Mouse (Mus musculus): ENCODE data around the gene Nectin2. TPM values are rescaled to one million over a fixed set of nuclear protein-coding genes. Genes with fewer than 3 reads are reported as not detected.

Gene Nectin2
- total RNA-seq, 1 experiment from 2014 or later = 0.23 TPM

DNA sequence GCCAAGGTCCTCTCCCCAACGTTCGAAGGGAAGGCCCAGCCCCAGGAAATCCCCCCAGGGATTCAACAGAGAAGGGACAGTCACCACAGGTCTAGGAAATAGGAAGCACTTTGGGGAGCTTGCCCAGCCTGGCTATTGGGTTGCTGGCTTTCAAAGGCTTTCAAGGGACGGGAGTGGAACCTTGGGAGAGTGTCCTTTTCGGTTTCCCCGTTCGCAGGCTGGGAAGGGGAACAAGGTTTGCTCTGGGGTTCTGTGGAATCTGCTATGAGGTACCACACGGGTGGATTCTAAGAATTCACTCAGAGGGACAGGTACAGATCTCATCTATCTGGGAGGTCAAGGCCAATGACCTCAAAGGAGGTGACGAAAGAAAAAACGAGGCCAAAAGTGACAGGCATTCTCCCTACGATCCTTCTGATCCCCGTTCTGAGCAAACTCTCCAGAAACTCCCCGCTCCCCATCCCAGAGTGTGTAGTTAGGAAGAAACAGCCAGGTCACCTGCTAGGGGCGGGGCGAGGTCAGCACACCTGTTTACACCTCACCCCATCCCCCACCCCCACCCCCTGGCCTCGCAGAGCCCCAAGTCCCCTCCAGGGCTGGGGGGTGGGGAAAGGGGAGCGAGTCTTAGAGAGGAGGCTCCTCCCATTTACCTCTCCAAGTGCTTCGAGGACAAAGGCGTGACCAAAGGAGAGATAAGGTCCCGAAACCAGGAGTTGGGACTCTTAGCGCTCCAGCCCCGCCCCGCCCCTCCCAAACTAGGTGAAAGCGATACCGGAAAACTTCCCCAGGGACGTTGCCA is 2.7 kb downstream of the Nectin2 start:
- no peak; the same call in 1 of the 2 replicates for ATAC-seq (ENCODE audit: extremely low read depth, insufficient number of reproducible peaks, low FRiP score, poor library complexity, severe bottlenecking)

DNA sequence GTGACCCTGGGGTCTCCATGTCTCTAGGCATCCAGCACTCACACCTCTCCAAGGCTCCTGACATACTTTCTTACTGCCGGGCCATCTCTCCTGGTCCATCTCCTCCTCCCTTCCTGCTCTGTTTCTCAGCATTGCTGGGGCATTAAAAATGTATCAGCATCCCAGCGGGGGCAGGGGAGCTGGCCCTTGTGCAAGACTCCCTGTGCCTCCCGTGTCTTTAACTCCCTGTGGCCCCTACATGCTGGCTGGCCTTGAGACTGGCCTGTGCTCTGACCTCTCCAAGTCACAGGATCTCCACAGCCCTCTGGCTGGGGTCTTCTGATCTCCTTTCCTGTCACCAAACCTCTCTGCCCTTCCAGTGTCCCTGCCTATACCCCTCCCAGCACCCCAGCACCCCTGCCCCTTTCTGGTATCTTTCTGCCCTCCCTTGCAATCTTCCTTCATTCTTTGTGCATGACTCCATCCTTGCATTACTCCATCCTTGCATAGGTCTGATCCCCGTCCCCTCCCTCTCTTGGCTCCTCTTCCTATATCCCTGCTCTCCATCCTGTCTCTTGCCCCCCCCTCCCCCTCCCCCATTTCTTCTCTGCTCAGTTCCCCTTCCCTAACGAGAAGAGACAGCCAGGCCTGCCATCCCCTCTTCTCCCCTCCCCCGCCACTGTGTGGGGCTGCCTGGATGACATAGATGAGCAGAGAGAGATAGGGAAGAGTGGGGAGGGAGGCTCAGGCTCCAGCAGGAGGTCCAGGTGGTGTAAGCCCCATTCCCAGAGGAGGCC is 3.7 kb downstream of the Nectin2 start:
- ATAC-seq (ENCODE audit: extremely low read depth, insufficient number of reproducible peaks, low FRiP score, poor library complexity, severe bottlenecking) = no peak

DNA sequence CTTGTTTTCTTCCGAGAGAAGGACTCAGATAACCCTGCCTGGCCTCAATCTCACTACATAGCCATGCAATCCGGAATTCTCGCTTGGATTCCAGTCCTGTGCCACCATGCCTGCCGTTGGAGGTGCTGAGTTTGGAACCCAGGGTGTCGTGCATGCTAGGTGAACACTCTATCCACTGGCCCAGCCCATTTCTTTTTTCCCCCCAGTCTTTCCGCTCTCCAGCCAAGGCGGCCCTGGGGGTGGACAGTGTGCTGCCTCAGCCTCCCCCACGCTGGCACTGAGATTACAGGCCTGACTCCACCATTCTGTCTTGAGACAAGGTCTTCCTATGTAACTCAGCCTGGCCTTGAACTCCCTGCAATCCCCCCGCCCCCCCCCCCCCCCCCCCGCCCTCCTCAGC is 4.3 kb downstream of the Nectin2 start:
- no peak for ATAC-seq (ENCODE audit: extremely low read depth, insufficient number of reproducible peaks, low FRiP score, poor library complexity, severe bottlenecking)

DNA sequence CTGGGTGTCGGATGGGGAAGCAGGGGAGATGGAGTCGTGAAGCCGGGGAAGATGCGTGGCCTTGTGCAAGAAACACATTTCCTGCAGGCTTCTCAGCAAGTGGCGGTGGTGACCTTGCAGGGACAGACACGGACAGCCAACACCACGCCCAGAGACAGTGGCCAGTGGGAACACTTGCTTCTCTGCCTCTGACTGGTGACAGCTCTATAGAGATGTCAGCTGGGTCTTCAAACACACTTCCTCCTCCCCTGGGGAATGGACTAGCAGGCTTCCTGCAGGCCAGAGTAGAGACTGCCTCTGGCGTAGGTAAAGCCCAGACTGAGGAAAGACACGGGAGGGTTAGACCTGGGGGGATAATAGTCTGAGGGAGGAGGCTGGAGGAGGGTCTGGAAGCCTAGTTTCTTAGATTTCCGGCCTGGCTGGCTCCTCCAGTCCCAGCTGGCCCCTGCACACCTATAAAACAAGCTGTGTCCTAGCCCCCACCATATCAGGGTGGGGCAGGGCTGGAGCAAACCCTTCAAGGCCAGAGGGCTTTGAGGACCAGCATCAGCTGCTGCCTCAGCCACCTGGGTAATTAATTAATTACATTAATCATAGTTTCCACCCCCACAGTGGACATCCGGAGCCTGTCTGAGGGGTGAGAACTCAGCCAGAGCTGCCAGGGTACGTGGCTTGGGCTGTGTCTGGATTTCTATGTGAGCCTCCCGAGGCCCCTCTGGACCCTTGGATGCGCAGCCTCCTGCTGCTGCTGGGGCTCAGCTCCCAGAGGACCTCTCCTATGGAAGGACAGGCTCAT is 5.5 kb downstream of the Nectin2 start:
- no peak for ATAC-seq (ENCODE audit: extremely low read depth, insufficient number of reproducible peaks, low FRiP score, poor library complexity, severe bottlenecking)

DNA sequence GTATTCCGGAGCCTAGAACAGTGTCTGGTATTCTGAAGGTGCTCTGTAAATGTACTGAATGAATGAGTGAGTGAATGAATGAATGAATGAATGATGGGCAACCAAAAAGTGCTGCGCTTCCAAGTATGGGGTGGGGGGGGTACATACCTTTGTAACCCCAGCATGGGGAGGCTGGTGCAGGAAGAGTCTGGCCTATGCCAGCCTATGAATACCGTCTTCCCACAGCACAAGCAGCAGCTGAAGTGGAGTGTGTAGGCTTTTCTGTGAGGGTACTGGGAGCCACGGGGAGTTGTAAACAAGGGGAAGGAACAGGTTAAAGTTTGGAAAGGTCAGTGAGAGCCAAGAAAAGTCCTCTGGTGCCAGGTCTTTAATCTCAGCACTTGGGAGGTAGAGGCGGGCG is 6.5 kb downstream of the Nectin2 start:
- no peak for ATAC-seq (ENCODE audit: extremely low read depth, insufficient number of reproducible peaks, low FRiP score, poor library complexity, severe bottlenecking)

DNA sequence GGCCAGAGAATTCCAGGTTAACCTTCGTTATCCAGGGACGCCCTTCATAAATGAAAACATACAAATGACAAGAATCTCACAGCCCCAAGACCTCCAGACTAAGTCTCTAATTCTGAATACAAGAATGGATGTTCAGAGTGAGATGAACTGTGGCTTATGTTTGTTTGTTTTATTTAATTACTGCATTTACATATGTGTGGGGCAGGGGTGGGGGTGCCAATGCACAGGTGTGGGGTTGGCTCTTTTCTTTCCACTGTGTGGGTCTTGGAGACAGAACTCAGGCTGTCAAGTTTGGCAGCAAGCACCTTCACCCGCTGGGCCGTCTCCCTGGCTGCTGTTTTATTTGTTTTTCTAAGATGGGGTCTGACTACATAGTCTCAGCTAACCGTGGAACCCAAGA is 7.8 kb downstream of the Nectin2 start:
- no peak for ATAC-seq (ENCODE audit: extremely low read depth, insufficient number of reproducible peaks, low FRiP score, poor library complexity, severe bottlenecking)

DNA sequence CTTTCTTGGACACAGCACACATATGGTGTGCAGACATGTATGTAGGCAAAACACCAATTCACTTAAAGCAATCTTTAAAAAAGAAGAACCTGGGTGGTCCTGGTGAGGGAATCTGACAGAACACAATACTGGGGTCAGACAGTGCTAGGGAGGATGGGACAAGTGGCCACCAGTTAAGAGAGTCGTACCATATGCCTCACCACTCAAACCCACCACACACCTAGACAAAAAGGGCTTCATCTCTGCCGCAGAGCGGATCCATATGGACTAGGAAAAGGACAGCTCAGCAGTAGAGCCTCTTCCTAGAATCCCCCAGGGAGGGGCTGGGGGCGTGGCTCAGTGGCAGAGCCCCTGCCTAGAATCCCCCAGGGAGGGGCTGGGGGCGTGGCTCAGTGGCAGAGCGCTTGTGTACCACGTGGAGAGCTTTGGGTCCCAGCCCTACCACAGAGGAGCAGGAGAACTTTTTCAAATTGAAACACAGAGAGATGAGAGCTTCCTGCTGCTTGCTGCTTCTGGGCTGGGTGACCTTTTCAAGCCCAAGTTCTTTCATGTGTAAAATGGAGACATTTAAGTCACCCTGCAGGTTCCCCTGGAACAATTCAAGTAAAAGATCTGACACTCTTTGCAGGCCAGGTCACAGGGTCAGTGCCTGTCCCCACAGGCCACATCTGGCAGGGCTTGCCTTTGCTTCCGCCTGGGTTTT is 8.8 kb downstream of the Nectin2 start:
- ATAC-seq (ENCODE audit: extremely low read depth, insufficient number of reproducible peaks, low FRiP score, poor library complexity, severe bottlenecking) = no peak

DNA sequence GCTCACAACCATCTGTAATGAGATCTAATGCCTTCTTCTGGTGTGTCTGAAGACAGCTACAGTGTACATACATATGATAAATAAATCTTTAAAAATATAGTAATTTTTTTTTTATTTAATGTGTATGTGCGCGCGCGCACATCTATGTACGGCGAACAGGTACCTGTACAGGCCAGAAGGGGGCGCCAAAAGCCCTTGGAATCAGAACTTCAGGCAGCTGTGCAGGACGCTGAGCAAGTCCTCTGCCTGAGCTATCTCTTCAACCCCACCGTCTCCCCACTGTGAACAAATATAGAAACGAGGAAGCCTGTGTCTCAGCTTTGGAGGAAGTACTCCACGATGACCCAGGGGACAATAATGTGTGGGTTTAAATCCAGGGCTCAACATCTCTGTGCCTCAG is 10.0 kb downstream of the Nectin2 start:
- no peak for ATAC-seq (ENCODE audit: extremely low read depth, insufficient number of reproducible peaks, low FRiP score, poor library complexity, severe bottlenecking)

DNA sequence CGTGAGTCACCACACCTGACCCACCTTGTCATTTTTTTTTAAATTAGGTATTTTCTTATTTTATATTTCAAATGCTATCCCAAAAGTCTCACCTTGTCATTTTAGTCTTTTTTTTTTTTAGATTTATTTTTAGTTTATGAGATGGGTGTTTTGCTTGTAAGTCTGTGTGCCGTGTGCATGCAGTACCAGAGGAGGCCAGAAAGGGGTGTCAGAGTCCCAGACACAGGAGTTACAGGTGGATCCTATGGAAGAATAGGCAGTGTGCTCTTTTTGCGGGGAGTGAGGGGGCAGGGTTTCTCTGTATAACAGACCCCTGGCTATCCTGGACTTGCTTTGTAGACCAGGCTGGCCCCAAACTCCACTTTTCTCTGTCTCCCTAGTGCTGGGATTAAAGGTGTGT is 11.5 kb downstream of the Nectin2 start:
- ATAC-seq (ENCODE audit: extremely low read depth, insufficient number of reproducible peaks, low FRiP score, poor library complexity, severe bottlenecking) = no peak

DNA sequence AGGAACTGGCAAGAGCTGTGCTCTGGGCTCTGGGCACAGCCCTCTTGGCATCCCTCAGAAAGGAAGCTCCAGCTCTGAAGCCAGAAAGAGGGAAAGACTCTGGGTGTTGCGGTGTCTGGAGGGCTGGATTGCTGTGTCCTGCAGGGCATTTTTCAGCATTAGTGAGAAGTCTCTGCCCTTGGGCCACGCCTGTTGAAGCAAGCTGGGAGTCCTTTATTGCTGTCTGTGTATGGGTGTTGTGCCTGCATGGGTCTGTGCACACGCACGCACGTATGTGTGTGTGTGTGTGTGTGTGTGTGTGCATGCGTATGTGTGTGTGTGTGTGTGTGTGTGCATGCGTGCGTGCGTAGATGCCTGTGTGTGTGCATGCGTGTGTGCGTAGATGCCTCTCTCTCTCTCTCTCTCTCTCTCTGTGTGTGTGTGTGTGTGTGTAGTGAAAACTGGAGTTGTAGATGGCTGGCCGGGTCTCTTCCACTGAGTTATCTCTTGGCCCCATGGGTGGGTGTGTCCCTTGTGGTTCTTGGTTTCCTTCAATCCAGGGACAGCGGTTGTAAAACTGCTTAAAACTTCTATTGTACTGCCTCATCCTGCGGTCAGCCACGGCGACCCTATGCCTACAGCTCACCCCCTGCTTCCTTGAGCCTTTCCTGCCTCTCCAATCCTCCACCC is 13.8 kb downstream of the Nectin2 start:
- no peak for ATAC-seq (ENCODE audit: extremely low read depth, insufficient number of reproducible peaks, low FRiP score, poor library complexity, severe bottlenecking)

DNA sequence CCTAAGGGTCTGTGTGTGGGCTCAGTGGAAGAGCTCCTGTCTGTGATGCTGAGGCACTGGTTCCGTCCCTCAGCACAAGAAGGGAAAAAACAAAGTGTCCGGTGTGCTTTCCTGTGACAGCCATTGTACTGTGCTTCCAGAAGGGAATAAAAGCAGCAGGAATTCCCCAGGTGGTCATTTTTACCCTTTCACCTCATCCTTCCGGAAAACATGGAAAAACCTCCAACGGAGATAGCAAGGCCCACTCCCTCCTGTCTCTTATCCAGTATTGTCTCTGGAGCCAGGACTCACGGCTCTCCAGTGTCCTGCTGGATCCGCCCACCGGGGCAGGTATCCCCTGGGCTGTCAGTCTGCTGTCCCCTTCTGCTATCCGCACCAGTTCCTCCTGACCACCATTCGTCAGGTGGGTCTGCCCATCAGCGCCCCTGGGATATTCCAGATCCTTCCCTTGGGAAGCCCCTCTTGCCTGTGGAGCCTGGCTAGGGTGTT is 16.1 kb downstream of the Nectin2 start:
- ATAC-seq (ENCODE audit: extremely low read depth, insufficient number of reproducible peaks, low FRiP score, poor library complexity, severe bottlenecking) = no peak

DNA sequence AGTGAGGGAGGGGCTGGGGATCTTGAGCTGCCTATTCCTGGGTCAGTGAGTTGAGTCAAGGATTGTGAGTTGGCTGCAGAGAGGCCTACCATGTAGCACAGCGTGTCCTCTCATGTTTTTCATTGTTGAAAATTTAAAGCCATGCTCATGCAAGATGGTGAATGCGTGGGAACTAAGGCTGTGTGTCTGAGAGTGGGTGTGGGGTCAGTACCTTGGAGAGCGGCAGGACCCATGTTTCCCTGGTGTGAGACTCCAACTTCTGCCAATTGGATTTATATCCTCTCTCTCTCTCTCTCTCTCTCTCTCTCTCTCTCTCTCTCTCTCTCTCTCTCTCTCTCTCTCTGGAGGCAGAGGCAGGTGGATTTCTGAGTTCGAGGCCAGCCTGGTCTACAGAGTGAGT is 23.7 kb downstream of the Nectin2 start:
- ATAC-seq (ENCODE audit: extremely low read depth, insufficient number of reproducible peaks, low FRiP score, poor library complexity, severe bottlenecking) = no peak

DNA sequence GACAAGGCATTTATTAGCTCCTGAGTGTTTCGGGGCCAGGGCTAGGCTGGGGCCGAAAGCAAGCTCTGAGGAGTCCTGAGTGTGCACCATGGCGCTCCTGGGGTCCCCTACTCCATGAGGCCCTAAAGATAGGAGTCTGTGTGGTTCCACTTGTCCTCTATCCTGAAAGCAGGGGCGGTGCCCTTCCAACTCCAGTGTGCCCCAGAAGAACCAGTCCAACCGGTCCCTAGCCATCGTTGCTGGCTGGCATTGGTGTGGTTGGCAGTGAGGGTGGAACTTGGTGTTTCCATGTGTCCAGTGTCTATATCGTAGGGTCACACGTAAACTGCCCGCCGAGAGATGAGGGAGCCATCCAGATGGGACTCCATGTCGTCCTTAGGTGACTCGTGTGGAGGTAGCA is 26.1 kb downstream of the Nectin2 start:
- no peak for ATAC-seq (ENCODE audit: extremely low read depth, insufficient number of reproducible peaks, low FRiP score, poor library complexity, severe bottlenecking)

DNA sequence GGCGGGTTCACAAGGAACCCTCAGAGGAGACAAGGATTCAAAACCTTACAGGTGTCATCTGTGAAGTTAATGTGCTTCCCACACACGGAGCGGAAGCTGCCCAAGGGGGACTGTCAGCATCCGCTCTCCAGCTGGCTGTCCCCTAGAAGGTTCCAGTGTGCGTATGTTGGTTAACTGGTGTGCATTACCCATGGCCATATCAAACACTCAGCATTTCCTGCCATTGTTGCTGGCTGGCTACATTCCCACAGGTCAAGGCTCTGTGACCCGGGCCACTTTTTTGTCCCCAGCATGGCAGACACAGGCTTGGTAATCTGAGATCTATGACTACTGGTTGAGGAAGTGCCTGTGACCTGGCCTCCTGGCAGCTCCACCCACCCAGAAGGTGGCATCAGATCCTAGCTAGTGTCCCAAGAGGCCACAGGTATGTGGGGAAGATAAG is 27.5 kb downstream of the Nectin2 start:
- no peak for ATAC-seq (ENCODE audit: extremely low read depth, insufficient number of reproducible peaks, low FRiP score, poor library complexity, severe bottlenecking)

DNA sequence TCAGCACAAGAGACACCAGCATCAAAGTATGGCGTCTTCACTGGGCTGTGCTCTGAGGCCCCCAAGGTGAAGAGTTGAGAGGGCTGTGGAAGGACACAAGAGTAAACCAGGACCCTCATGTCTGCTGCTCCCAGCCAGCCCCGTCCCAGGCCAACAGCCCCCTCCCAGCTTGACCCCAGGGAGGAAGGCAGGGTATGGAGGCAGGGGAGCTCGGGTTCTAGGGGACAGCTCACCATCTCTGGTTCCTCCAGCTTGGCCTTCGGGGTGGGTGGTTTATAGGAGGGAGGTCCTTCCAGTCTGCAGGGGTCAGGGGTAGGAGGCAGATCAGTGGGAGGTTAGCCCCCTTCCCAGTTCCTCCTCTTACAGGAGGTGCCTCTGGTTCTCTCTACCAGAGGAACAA is 31.1 kb downstream of the Nectin2 start:
- ATAC-seq (ENCODE audit: extremely low read depth, insufficient number of reproducible peaks, low FRiP score, poor library complexity, severe bottlenecking) = no peak

DNA sequence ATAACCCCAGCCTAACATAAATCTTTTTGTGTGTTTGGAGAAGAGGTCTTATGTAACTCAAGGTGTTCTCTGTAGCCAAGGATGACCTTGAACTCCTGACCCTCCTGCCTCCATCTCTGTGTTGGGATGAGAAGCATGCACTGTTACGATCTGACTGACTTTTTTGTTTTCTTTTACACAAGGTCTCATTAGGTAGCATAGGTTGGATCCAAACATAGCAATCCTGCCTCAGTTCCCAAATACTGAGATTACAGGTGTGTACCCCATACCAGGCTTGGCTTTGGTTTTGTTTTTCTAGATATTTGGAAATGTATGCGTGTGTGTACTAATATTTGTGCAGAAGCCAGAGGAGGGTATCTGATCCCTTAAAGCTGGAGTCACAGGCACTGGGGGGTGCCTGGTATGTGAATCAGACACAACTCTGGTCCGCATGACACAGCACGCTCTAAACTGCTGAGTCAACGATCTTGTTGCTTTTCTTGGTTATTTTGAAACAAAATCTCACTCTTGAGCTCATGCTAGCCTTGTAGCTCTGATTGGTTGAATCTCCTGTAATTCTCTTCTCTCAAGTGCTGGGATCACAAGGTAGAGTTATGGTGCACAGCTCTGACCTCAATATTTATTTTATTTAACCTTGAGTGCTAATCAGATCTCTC is 31.9 kb downstream of the Nectin2 start:
- no peak for ATAC-seq (ENCODE audit: extremely low read depth, insufficient number of reproducible peaks, low FRiP score, poor library complexity, severe bottlenecking)

DNA sequence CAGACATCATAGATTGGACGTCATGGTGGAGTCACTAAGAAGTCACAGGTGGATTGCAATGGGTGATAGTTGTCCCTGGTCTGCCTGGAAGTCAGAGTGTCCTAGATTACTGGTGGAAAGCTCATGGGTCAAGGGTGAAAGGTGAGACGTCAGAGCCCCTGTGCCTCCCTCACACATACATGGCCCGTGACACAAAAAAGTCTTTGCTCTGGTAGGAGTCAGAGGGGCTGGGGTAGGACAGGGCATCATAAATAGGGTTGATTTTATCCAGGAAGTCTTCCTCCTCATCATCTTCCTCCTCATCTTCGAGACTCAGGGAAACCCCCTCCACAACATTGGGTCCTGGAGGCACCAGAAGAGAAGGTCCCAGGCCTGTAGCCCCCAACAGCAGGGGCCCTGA is 32.9 kb downstream of the Nectin2 start:
- no peak for ATAC-seq (ENCODE audit: extremely low read depth, insufficient number of reproducible peaks, low FRiP score, poor library complexity, severe bottlenecking)

DNA sequence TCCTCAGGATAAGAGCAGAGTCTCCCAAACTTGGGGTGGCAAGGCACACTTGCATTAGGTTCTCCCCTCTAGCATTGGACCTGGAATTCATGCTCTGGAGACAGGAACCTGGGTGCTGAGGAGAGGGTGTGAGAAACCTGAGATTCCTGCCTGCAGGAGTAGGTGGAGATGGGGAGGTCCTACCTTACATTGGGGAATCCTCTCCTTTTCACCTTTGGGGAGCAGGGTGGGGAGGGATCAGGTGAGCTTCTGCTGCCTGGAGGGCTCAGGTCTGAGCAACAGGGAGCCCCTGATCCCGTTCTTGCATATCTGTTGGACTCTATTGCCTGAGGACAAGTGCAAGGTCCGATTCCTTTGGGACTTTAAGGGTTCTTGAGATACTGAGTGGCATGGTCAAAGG is 33.5 kb downstream of the Nectin2 start:
- no peak for ATAC-seq (ENCODE audit: extremely low read depth, insufficient number of reproducible peaks, low FRiP score, poor library complexity, severe bottlenecking)
